Mouse (Mus musculus) heart, postnatal 0 days (tissue): ENCODE measurements at regions not wholly inside any gene's neighbourhood (a gene's known extent, or its start where the extent isn't known, plus 50 kb on each side); places are given as distances from the start of the nearest gene placed in this dataset.

Experiments
- ATAC-seq: fragments of 200-750 bp; cut with Nextera tagmentation; 2 replicates; pipeline ENCODE4 v1.8.0; 2017; ENCODE audit warnings: low read depth, moderate number of reproducible peaks, moderate library complexity; ENCODE audit not compliant: insufficient read depth
- DNase-seq: peaks from one replicate; pipeline ENCODE4 v3.0.0-alpha.2; 2016; ENCODE audit warnings: low spot score
- H3K27ac ChIP-seq: fragments of 300-500 bp; sonication (generic); 2 replicates; pipeline ENCODE4 v1.5.1; 2014; ENCODE audit warnings: low read depth, mild to moderate bottlenecking
- H3K27me3 ChIP-seq: fragments of 300-500 bp; sonication (generic); 2 replicates; pipeline ENCODE4 v1.6.1; 2014; ENCODE audit warnings: low read length, mixed read lengths; ENCODE audit not compliant: control insufficient read depth, insufficient read depth
- H3K36me3 ChIP-seq: fragments of 300-500 bp; sonication (generic); replicated peaks from 2 replicates; pipeline ENCODE4 v1.6.1; 2014; ENCODE audit warnings: low read length, mixed read lengths; ENCODE audit not compliant: control insufficient read depth, insufficient read depth
- H3K4me1 ChIP-seq: fragments of 300-500 bp; sonication (generic); 2 replicates; pipeline ENCODE4 v1.6.1; 2014; ENCODE audit warnings: antibody characterized with exemption; ENCODE audit not compliant: control insufficient read depth, insufficient read depth
- H3K4me2 ChIP-seq: fragments of 300-500 bp; sonication (generic); 2 replicates; pipeline ENCODE4 v1.6.1; 2014; ENCODE audit warnings: low read depth, mild to moderate bottlenecking, low read length, moderate library complexity
- H3K4me3 ChIP-seq: fragments of 300-500 bp; sonication (generic); 2 replicates; pipeline ENCODE4 v1.5.1; 2014; ENCODE audit warnings: low read depth, low read length
- H3K9ac ChIP-seq: fragments of 300-500 bp; sonication (generic); replicated peaks from 2 replicates; pipeline ENCODE4 v1.6.1; 2014; ENCODE audit warnings: low read depth, low read length, mixed read lengths
- H3K9me3 ChIP-seq: fragments of 300-500 bp; sonication (generic); replicated peaks from 2 replicates; pipeline ENCODE4 v1.6.1; 2016; ENCODE audit warnings: low read length; ENCODE audit not compliant: control insufficient read depth
- CTCF ChIP-seq: IDR thresholded peaks from 2 replicates; pipeline ENCODE4 v1.5.1; 2016; ENCODE audit warnings: antibody characterized with exemption, control low read depth, low read depth
- EP300 ChIP-seq: IDR thresholded peaks from 2 replicates; pipeline ENCODE4 v1.6.1; 2016; ENCODE audit warnings: antibody characterized with exemption, low read depth
- WGBS: fragments of 180-500 bp; shearing (Covaris S2); extraction: QIAGEN DNeasy Blood & Tissue Kit; methylation state at CpG from one replicate; pipeline ENCODE4 v1.1.7; 2014; 5-methylcytosine and 5-hydroxymethylcytosine counted together

GRCm38 (mm10) chr13:99630800-99631199 lies 114.5 kb upstream of the Map1b start:
- Histone ChIP-seq H3K9ac (no peak overlapping the region), H3K4me3 (no peak overlapping the region), H3K4me2 (no peak overlapping the region), H3K27me3 (no peaks in the 10 kb centered on the region), H3K4me1 (peaks cover 6% of the 10 kb centered on the region; the same call in 1 of the 2 replicates), H3K27ac (no peak overlapping the region), H3K9me3 (0 out of 2 replicates have a peak, but pooled peaks cover 5% of the 10 kb centered on the region), H3K36me3 (no peaks in the 10 kb centered on the region)
- no peak for ATAC-seq
- TF ChIP-seq EP300 = no peak
- TF ChIP-seq CTCF = no peak
- WGBS = 80% methylated on average over 3 of the region's 3 CpGs
- DNase-seq = no peak

GRCm38 (mm10) chr13:99630356-99630755 lies 114.0 kb upstream of the Map1b start:
- H3K4me1 ChIP-seq = peaks cover 6% of the 10 kb centered on the region; the same call in 1 of the 2 replicates
- H3K36me3 ChIP-seq = no peaks in the 10 kb centered on the region
- no peaks in the 10 kb centered on the region for H3K27me3 ChIP-seq
- TF ChIP-seq EP300 (no peak), CTCF (no peak)
- no peak overlapping the region for H3K9ac ChIP-seq
- no peak overlapping the region for H3K4me2 ChIP-seq
- DNase-seq (no peak), ATAC-seq (no peak)
- no peak overlapping the region for H3K27ac ChIP-seq
- 0 out of 2 replicates have a peak, but pooled peaks cover 5% of the 10 kb centered on the region for H3K9me3 ChIP-seq
- H3K4me3 ChIP-seq = no peak overlapping the region
- WGBS = 92% methylated on average over 22 of the region's 22 CpGs

DNA sequence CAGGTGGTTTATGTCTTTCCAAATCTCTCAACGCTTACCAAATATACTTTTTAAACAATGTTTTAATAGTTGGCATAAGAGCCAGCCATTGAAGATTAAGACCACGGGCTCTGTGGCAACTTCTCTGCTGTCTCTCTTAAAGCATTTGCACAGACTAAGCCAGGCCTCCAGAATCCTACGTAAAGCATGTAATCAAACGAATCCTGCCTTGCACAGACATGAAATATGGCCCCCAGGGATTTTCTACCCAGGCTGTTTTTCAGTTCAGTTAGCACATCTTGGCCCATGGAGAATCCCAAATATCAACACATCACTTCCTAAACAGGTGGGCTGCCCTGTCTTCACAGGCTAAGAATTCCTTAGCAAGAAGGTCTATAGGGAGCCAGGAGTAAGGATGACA lies 108.9 kb upstream of the Map1b start:
- Histone ChIP-seq H3K4me1 (no peaks in the 10 kb centered on the region), H3K4me3 (no peak overlapping the region), H3K27ac (no peak overlapping the region), H3K9me3 (no peaks in the 10 kb centered on the region), H3K9ac (no peak overlapping the region), H3K27me3 (no peaks in the 10 kb centered on the region), H3K4me2 (no peak overlapping the region), H3K36me3 (no peaks in the 10 kb centered on the region)
- DNase-seq (no peak), ATAC-seq (no peak)
- 73% methylated on average over 4 of the region's 4 CpGs for WGBS
- TF ChIP-seq CTCF = no peak
- TF ChIP-seq EP300 = no peak

GRCm38 (mm10) chr13:99618332-99618731 lies 102.0 kb upstream of the Map1b start:
- no peaks in the 10 kb centered on the region for H3K9me3 ChIP-seq
- ATAC-seq (no peak), DNase-seq (no peak)
- no peaks in the 10 kb centered on the region for H3K36me3 ChIP-seq
- no peak overlapping the region for H3K9ac ChIP-seq
- WGBS = 88% methylated on average over 9 of the region's 9 CpGs
- no peak for TF ChIP-seq EP300
- no peak for TF ChIP-seq CTCF
- H3K4me3 ChIP-seq = no peak overlapping the region
- H3K4me1 ChIP-seq = no peaks in the 10 kb centered on the region
- no peaks in the 10 kb centered on the region for H3K27me3 ChIP-seq
- H3K27ac ChIP-seq = no peak overlapping the region
- no peak overlapping the region for H3K4me2 ChIP-seq

DNA sequence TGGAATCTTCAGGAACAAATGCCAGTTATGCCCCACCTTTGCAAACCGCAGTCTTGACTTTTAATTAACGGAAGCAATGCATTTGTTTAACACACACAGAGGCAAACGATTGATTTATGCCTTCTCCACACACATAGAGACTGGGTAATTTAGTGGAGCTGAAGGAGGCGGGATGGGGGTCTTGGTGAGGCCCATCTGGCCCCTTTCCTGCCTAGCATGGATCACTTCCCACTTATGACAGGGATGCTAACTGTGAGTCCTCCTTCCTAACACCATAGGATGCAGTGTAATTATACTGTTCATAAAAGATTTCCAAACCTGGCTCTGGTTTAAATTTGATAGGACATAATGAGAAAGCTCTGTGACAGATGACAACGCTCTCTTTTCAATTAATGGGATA lies 101.1 kb upstream of the Map1b start:
- TF ChIP-seq EP300 (no peak), CTCF (no peak)
- no peaks in the 10 kb centered on the region for H3K36me3 ChIP-seq
- H3K4me1 ChIP-seq = no peaks in the 10 kb centered on the region
- no peaks in the 10 kb centered on the region for H3K27me3 ChIP-seq
- ATAC-seq (no peak), DNase-seq (no peak)
- no peak overlapping the region for H3K9ac ChIP-seq
- H3K27ac ChIP-seq = no peak overlapping the region
- no peak overlapping the region for H3K4me2 ChIP-seq
- no peaks in the 10 kb centered on the region for H3K9me3 ChIP-seq
- no peak overlapping the region for H3K4me3 ChIP-seq
- WGBS = 85% methylated on average over 5 of the region's 5 CpGs

GRCm38 (mm10) chr13:99611715-99612494 lies 95.6 kb upstream of the Map1b start:
- Histone ChIP-seq H3K4me3 (no peak overlapping the region), H3K36me3 (no peaks in the 10 kb centered on the region), H3K9ac (no peak overlapping the region), H3K4me1 (peaks cover 14% of the 10 kb centered on the region), H3K4me2 (no peak overlapping the region), H3K27ac (no peak overlapping the region), H3K27me3 (no peaks in the 10 kb centered on the region), H3K9me3 (no peaks in the 10 kb centered on the region)
- DNase-seq = no peak
- WGBS = 83% methylated on average over 18 of the region's 18 CpGs
- ATAC-seq = no peak
- TF ChIP-seq EP300 (no peak), CTCF (no peak)
